Mouse (Mus musculus) layer of hippocampus, postnatal 36 days (tissue): ENCODE measurements around the gene Adam17. TPM values are rescaled to one million over a fixed set of nuclear protein-coding genes. Genes with fewer than 3 reads are reported as not detected.

ENCODE experiments used
- DNase-seq, 2 experiments: peaks; one replicate each; pipeline ENCODE4 v3.0.0; 2022
- total RNA-seq, 2 experiments: library from RNA; stranded (reverse); gene quantifications; 2 replicates each; pipeline ENCODE4 v1.2.3; 2021

Adam17 gene
- total RNA-seq, 2 experiments from 2014 or later, result 16.4 to 20.5 TPM

DNA sequence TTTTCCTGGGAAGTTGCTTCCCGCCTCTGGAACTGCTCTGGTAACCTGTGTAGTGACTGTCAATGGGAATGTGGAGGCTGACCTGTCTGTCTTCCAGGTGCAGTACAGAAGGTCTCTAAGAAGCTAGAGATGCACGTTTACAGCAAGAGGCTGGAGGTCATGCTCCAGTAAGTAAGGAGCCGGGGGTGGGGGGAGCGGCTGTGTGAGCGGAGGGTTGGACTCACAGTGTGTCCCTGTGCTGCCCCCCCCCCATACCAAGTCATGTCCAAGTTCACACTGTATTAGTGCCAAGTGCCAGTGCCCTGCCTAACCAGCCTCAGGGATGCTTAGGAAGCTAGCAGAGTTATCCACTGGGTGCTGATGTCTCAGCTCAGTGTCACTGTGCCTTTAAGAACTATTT is 61.2 kb downstream of the Adam17 start:
- DNase-seq, result no peak

- DNase-seq, result no peak
Measured at GRCm38 (mm10) chr12:21306721-21307120, 66.7 kb downstream of the Adam17 start.

GRCm38 (mm10) chr12:21305741-21306140 is 67.7 kb downstream of the Adam17 start:
- no peak for DNase-seq

- no peak for DNase-seq
Measured at GRCm38 (mm10) chr12:21302361-21302783, 71.1 kb downstream of the Adam17 start.

GRCm38 (mm10) chr12:21301932-21302331 is 71.5 kb downstream of the Adam17 start:
- no peak for DNase-seq

DNA sequence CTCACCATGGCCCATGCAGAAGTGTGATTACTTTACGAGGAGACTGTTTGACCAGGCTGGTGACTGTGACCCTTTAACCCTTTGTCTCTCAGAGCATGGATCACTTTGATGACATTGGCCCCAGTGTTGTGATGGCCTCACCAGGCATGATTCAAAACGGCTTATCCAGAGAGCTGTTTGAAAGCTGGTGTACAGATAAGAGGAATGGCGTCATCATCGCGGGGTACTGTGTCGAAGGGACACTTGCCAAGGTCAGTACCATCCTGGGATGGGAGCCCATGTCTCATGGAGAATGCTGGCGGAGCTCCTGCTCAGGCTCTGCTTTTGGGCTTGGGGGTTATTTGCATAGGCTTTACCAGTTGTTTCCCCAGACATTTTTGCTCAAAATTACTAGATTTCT is 72.1 kb downstream of the Adam17 start:
- DNase-seq, result no peak

- no peak for DNase-seq
Measured at GRCm38 (mm10) chr12:21298856-21299255, 74.6 kb downstream of the Adam17 start.

- DNase-seq, result no peak
Measured at GRCm38 (mm10) chr12:21289651-21290050, 83.8 kb downstream of the Adam17 start.

DNA sequence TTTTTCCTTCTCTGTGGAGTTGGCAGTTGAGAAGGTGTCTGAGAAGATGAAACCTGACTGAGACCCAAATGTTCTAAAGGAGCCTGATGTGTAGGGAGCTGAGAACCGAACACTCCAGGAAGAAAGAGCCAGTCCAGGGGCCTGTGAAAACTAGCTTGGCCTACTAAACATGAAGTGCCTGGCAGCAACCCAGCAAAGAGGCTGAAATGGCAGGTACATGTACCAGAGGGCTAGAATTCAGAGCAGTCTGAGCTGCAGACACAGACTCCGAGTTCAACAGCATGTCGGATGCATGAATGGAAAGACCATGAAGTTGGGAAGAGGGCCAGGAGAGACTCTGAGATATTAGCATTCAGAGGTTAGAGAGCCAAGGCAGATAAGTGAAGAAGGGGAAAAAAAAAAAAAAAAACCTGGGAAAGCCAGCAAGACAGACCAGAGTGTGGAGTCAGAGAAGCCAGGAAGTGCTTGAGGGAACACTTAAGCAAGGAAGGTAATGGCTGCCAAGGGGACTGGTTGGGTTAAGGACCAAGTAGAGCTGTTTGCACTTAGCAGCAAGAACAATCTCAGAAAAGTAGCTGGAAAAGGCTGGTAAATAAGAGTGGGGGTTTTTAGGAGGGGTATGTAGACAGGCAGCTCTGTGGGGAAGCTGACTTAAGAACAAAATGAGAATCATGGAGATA is 84.6 kb downstream of the Adam17 start:
- DNase-seq, result no peak

DNA sequence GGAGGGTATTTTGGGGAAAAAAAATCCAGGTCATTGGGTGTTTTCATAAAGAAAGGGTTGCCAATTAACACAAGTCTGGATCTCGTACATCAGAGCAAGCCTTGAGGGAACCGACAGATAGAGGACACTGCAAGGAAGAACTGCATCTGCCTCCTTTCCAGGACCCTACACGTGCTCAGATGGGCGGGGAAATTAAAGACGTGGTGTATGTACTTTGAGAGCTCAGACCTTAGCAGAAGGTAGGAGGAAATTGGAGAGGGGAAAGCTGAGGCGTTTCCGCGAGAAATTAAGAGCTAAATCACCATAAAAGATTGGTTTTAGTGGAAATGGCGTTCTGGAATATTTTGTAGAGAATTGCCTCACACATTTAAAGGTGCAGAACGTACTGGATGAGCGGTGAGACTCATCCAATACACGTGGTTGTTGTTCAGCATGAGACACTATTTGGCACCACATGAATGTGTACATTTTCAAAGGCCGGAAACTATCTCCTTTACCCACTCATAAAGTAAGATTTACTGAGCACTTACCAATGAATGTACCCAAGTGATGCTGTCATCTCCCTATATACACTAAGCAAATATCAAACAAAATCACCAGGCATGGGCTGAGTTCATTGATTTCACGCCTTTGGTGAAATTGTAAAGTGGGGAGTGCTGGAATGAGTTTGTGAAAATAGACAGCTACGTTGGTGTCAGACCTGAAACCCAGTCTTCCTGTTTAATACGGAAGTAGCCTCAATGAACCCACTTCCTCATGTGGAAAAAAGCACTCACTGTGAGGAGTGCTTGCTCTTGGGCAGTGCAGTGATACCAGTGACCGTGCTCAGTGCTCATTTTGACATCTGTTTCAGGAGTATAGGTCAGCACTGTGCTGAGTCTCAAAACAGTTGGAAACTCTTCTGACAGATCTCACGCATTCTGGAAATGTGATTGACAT is 86.5 kb downstream of the Adam17 start:
- DNase-seq, result no peak

GRCm38 (mm10) chr12:21286243-21286622 is 87.2 kb downstream of the Adam17 start, which contains the start of gene Itgb1bp1:
Gene Itgb1bp1, minus strand, starts transcription at chr12:21286284.
- peak; percentile 99 for DNase-seq

DNA sequence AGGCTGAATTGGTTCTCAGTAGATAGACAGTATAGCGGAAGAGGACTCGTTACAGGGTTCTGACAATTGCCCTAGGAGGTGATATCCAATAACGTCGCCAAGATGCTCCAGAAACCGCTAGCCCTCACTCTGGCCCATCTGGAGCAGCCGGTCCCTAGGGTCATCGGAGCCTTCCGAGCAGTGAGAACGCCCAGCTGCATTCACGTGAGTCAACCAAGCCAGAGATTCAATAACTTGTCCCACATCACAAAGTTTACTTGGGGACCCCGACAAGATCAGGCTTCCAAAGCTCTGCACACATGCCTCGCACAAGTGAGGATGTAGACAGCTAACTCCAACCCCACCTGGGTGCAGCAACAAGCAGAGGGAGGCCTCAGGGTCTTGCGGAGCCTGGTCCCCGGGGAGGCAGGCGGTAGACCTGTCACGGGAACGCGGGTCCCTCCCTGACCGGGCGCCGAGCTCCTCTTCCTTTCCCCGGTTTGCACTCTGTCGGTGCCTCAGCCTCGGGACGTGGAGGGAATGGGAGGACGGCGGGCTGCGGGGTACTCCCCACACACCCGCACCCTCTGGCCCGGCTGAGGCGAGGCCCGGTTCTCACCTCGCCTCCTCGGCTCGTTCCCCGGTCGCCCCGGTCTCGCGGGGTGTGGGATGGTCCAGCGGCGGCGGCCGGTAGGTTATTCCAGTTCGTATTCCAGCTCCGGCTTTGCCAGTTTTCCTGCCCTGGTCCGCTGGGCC is 87.8 kb downstream of the Adam17 start:
- DNase-seq, result no peak

GRCm38 (mm10) chr12:21284761-21285441 is 88.5 kb downstream of the Adam17 start, which contains the start of gene Cpsf3:
Gene Cpsf3, plus strand, starts transcription at chr12:21285391.
- no peak for DNase-seq

GRCm38 (mm10) chr12:21277352-21277864 is 96.0 kb downstream of the Adam17 start:
- DNase-seq, result no peak

DNA sequence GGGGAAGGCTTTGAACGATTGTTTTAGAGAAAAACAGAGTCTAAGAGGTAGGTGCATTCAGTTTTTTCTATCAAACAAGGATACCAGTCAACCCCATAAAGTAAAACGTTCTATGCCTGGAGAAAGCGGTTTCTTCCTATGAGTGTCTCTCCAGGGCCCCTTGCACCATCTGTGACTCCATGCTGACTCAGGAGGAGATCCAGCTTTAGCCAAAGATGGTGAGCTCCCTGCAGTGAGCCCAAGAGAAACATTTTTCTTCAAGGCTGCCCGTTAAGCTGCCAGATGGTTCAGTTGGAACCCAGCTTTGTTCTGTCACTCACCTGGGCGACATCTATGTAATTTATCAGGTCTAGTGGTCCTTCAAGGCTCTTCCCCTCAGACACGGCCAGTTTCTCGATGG is 99.0 kb downstream of the Adam17 start:
- no peak for DNase-seq

Other genes with a start within 250 kb of the Adam17 start
- gene Cpsf3, start 88.2 kb downstream of the Adam17 start, total RNA-seq, result 10 to 100 TPM; 50.8 to 57.0 TPM
- gene Itgb1bp1, start 87.3 kb downstream of the Adam17 start, total RNA-seq, result 10 to 100 TPM; 43.5 to 45.3 TPM
- gene Iah1, start 57.2 kb downstream of the Adam17 start, total RNA-seq, result 10 to 100 TPM; 14.5 to 15.3 TPM
- 100 to 1,000 TPM; 457 to 503 TPM for gene Ywhaq, start 44.0 kb upstream of the Adam17 start, total RNA-seq